Mouse (Mus musculus) E14TG2a.4 (cell line): ENCODE results near the gene Gstz1.

Experiments
- CTCF ChIP-seq: conservative IDR thresholded peaks from 2 replicates; pipeline ENCODE4 v1.5.1; 2014; ENCODE audit warnings: low read length
- NANOG ChIP-seq: IDR thresholded peaks from 2 replicates; pipeline ENCODE4 v1.6.1; 2014; ENCODE audit warnings: borderline replicate concordance, low read length, mixed read lengths

DNA sequence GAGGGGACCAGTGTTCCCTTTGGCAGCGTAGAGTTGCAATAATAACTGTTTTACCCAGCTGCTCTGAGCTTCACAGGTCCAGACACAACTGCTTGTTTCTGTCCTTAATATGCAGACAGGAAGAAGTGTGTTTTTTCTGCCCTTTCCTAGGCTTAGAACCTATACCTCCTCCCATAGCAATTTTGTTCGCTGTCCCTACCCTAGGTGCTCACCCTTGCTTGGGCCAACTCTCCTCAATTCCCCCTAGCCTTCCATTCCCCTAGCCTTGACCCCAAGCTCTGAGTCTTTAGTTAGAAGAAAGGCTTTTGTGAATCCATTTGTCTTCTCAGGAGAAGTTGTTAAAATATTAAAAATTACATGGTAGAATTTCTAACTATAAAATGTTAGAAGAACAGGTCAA is 8.2 kb upstream of the Gstz1 start:
- TF ChIP-seq CTCF: no peak
- TF ChIP-seq NANOG: no peak
